Mouse (Mus musculus): Measurements from ENCODE around the gene Sympk. TPM values are rescaled to one million over a fixed set of nuclear protein-coding genes. Genes with fewer than 3 reads are reported as not detected.
A peak's percentile ranks its signal among the peaks of the same experiment; 100 is the strongest.

Sympk gene
- total and polyA plus RNA-seq, 2 experiments: 21.5 to 46.9 TPM

DNA sequence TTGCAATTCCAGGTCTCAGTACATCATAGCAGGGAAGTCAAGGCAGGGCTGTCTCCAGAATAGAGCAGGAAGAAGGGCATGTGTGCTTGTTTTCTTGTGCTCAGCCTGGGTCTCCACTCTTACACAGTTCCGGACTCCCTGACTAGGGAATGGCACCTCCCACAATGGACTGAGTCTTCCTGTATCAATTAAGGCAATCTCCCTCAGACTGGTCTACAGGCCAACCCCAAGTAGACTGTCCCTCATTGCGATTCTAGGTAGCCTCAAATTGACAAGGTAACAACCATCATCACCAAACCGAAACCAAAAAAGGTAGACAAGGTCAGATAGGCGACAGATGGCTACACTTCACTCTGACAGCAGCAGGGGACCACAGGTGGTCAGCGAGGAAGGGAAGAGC lies 51.1 kb downstream of the Sympk start:
- H3K4me1 ChIP-seq (ENCODE audit: control insufficient read depth, insufficient read depth, low read length): peaks cover 10% of the 10 kb centered on the region
- no peaks in the 10 kb centered on the region for H3K36me3 ChIP-seq (ENCODE audit: control insufficient read depth, insufficient read depth, low read length)
- TF ChIP-seq CTCF (IDR thresholded peaks at IDR 0.05; ENCODE audit: low read depth, low read length) (no peak), POLR2A (IDR thresholded peaks at IDR 0.05; ENCODE audit: extremely low read depth, insufficient read depth, low read length) (no peak)
- no peak overlapping the region for H3K4me3 ChIP-seq (ENCODE audit: insufficient read depth, low read depth, low read length)
- H3K9ac ChIP-seq (ENCODE audit: low read depth, low read length): no peak overlapping the region
- no peak overlapping the region for H3K27ac ChIP-seq (replicated peaks; ENCODE audit: insufficient read depth, low read depth, low read length)
- H3K27me3 ChIP-seq (ENCODE audit: control insufficient read depth, insufficient read depth, low read length): no peaks in the 10 kb centered on the region
- WGBS: 62% methylated on average over 5 of the region's 5 CpGs
- no peaks in the 10 kb centered on the region for H3K79me2 ChIP-seq (ENCODE audit: control insufficient read depth, insufficient read depth, low read length)
- DNase-seq (ENCODE audit: extremely low read depth, low read depth, low spot score): no peak

GRCm38 (mm10) chr7:19075723-19076585 lies 51.8 kb downstream of the Sympk start, which contains the start of gene Dmwd:
Gene Dmwd (plus strand): TSS chr7:19076227.
- H3K36me3 ChIP-seq (ENCODE audit: control insufficient read depth, insufficient read depth, low read length): no peaks in the 10 kb centered on the region
- under 1% methylated on average over 89 of the region's 91 CpGs for WGBS
- peak; percentile 85 for DNase-seq (ENCODE audit: extremely low read depth, low read depth, low spot score)
- TF ChIP-seq CTCF (IDR thresholded peaks at IDR 0.05; ENCODE audit: low read depth, low read length) (no peak), POLR2A (IDR thresholded peaks at IDR 0.05; ENCODE audit: extremely low read depth, insufficient read depth, low read length) (no peak)
- H3K9ac ChIP-seq (ENCODE audit: low read depth, low read length): peak within 1 kb of the TSS; percentile 71
- no peaks in the 10 kb centered on the region for H3K79me2 ChIP-seq (ENCODE audit: control insufficient read depth, insufficient read depth, low read length)
- H3K27me3 ChIP-seq (ENCODE audit: control insufficient read depth, insufficient read depth, low read length): no peaks in the 10 kb centered on the region
- peak within 1 kb of the TSS; percentile 61 for H3K4me3 ChIP-seq (ENCODE audit: insufficient read depth, low read depth, low read length)
- peaks cover 10% of the 10 kb centered on the region for H3K4me1 ChIP-seq (ENCODE audit: control insufficient read depth, insufficient read depth, low read length)
- peak within 1 kb of the TSS; percentile 64 for H3K27ac ChIP-seq (replicated peaks; ENCODE audit: insufficient read depth, low read depth, low read length)

GRCm38 (mm10) chr7:19076586-19076991 lies 52.4 kb downstream of the Sympk start:
- no peak for DNase-seq (ENCODE audit: extremely low read depth, low read depth, low spot score)
- TF ChIP-seq CTCF (IDR thresholded peaks at IDR 0.05; ENCODE audit: low read depth, low read length) (no peak), POLR2A (IDR thresholded peaks at IDR 0.05; ENCODE audit: extremely low read depth, insufficient read depth, low read length) (no peak)

DNA sequence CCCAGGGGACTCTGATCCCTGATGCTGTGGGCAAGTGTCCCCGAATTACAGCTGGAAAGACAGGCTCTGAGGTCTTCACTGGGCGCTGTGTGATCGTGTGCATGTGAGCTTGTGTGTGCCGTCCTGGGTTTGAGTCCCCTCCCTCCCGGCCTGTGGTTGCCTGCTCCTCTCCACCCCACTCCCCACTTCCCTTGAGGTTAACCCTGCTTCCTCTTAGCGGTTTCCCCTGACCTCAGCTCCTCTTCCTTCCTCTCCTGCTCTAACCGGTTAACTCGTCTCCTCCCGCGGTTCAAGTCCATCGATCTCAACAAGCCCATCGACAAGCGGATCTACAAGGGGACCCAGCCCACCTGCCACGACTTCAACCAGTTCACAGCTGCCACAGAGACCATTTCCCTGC lies 53.6 kb downstream of the Sympk start:
- Histone ChIP-seq H3K9ac (ENCODE audit: low read depth, low read length) (no peak overlapping the region), H3K27me3 (ENCODE audit: control insufficient read depth, insufficient read depth, low read length) (no peaks in the 10 kb centered on the region), H3K4me3 (ENCODE audit: insufficient read depth, low read depth, low read length) (no peak overlapping the region; the same call in 1 of the 2 replicates), H3K79me2 (ENCODE audit: control insufficient read depth, insufficient read depth, low read length) (no peaks in the 10 kb centered on the region), H3K27ac (replicated peaks; ENCODE audit: insufficient read depth, low read depth, low read length) (peak overlapping the region; percentile 12; the same call in 1 of the 2 replicates), H3K36me3 (ENCODE audit: control insufficient read depth, insufficient read depth, low read length) (no peaks in the 10 kb centered on the region), H3K4me1 (ENCODE audit: control insufficient read depth, insufficient read depth, low read length) (peaks cover 10% of the 10 kb centered on the region)
- no peak for TF ChIP-seq POLR2A (IDR thresholded peaks at IDR 0.05; ENCODE audit: extremely low read depth, insufficient read depth, low read length)
- TF ChIP-seq CTCF (IDR thresholded peaks at IDR 0.05; ENCODE audit: low read depth, low read length): no peak
- DNase-seq (ENCODE audit: extremely low read depth, low read depth, low spot score): peak; percentile 42
- 73% methylated on average over 14 of the region's 14 CpGs for WGBS

More at GRCm38 (mm10) chr7:19076586-19076991, 52.4 kb downstream of the Sympk start:
- Histone ChIP-seq H3K27me3 (ENCODE audit: control insufficient read depth, insufficient read depth, low read length) (no peaks in the 10 kb centered on the region), H3K9ac (ENCODE audit: low read depth, low read length) (peak overlapping the region; percentile 71), H3K27ac (replicated peaks; ENCODE audit: insufficient read depth, low read depth, low read length) (peak overlapping the region; percentile 64), H3K4me3 (ENCODE audit: insufficient read depth, low read depth, low read length) (peak overlapping the region; percentile 61), H3K36me3 (ENCODE audit: control insufficient read depth, insufficient read depth, low read length) (no peaks in the 10 kb centered on the region), H3K79me2 (ENCODE audit: control insufficient read depth, insufficient read depth, low read length) (no peaks in the 10 kb centered on the region), H3K4me1 (ENCODE audit: control insufficient read depth, insufficient read depth, low read length) (peaks cover 10% of the 10 kb centered on the region)
- 4% methylated on average over 21 of the region's 22 CpGs for WGBS

DNA sequence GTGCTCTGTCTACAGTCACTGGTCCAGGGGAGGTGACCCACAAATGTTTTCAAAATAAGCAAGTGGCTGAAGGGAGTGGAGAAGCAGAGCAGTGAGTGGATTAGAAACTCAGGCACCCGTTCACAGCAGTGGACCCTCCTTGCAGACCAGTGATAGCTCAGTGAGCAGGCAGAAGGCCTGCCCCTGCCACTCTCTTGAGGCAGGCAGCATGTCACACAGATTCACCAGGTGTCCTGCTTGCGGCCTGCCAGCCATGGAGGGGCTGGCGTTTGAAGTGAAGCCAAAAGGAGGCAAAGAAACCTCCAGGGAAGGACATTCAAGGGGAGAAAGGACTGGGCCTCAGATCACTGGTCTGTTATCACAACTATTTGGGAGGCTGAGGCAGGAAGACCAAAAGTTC lies 54.6 kb downstream of the Sympk start:
- Histone ChIP-seq H3K4me3 (ENCODE audit: insufficient read depth, low read depth, low read length) (no peak overlapping the region), H3K27me3 (ENCODE audit: control insufficient read depth, insufficient read depth, low read length) (no peaks in the 10 kb centered on the region), H3K27ac (replicated peaks; ENCODE audit: insufficient read depth, low read depth, low read length) (peak overlapping the region; percentile 15; the same call in 1 of the 2 replicates), H3K79me2 (ENCODE audit: control insufficient read depth, insufficient read depth, low read length) (no peaks in the 10 kb centered on the region), H3K9ac (ENCODE audit: low read depth, low read length) (no peak overlapping the region), H3K36me3 (ENCODE audit: control insufficient read depth, insufficient read depth, low read length) (no peaks in the 10 kb centered on the region), H3K4me1 (ENCODE audit: control insufficient read depth, insufficient read depth, low read length) (peaks cover 10% of the 10 kb centered on the region)
- WGBS: 86% methylated on average over 3 of the region's 3 CpGs
- no peak for DNase-seq (ENCODE audit: extremely low read depth, low read depth, low spot score)
- TF ChIP-seq CTCF (IDR thresholded peaks at IDR 0.05; ENCODE audit: low read depth, low read length) (no peak), POLR2A (IDR thresholded peaks at IDR 0.05; ENCODE audit: extremely low read depth, insufficient read depth, low read length) (no peak)
